Mouse (Mus musculus) adrenal gland, postnatal 25 days (tissue): ENCODE results near the gene Irs1. TPM values are rescaled to one million over a fixed set of nuclear protein-coding genes. Genes with fewer than 3 reads are reported as not detected.
A peak's percentile ranks its signal among the peaks of the same experiment; 100 is the strongest.

Source experiments
- DNase-seq: peaks from one replicate; pipeline ENCODE4 v3.0.0; 2021; ENCODE audit warnings: mixed read lengths
- total RNA-seq: library from RNA; stranded (reverse); gene quantifications from 2 replicates; pipeline ENCODE4 v1.2.3, GENCODE M21; 2021

Irs1 gene
- total RNA-seq, 1 experiment from 2014 or later, result 15.7 TPM

GRCm38 (mm10) chr1:82257457-82257856 lies 33.8 kb downstream of the Irs1 start:
- peak; percentile 13 for DNase-seq

GRCm38 (mm10) chr1:82253789-82254445 lies 37.3 kb downstream of the Irs1 start:
- DNase-seq, result no peak

GRCm38 (mm10) chr1:82247221-82247951 lies 43.8 kb downstream of the Irs1 start:
- no peak for DNase-seq

- no peak for DNase-seq
Measured at GRCm38 (mm10) chr1:82245002-82245401, 46.2 kb downstream of the Irs1 start.

- DNase-seq, result peak; percentile 14
Measured at GRCm38 (mm10) chr1:82243260-82243825, 47.9 kb downstream of the Irs1 start.

- no peak for DNase-seq
Measured at GRCm38 (mm10) chr1:82239409-82240201, 51.6 kb downstream of the Irs1 start.

GRCm38 (mm10) chr1:82238245-82238644 lies 53.0 kb downstream of the Irs1 start:
- no peak for DNase-seq

- DNase-seq, result no peak
Measured at GRCm38 (mm10) chr1:82235455-82236104, 55.6 kb downstream of the Irs1 start.

GRCm38 (mm10) chr1:82234616-82235015 lies 56.6 kb downstream of the Irs1 start:
- no peak for DNase-seq

- DNase-seq, result no peak
Measured at GRCm38 (mm10) chr1:82232812-82233211, 58.4 kb downstream of the Irs1 start, which contains the start of gene Gm9747. Gene Gm9747, plus strand, starts transcription at chr1:82233112.

GRCm38 (mm10) chr1:82228841-82229240 lies 62.4 kb downstream of the Irs1 start:
- no peak for DNase-seq

GRCm38 (mm10) chr1:82223042-82223795 lies 68.0 kb downstream of the Irs1 start:
- DNase-seq, result no peak

GRCm38 (mm10) chr1:82221462-82221861 lies 69.8 kb downstream of the Irs1 start:
- no peak for DNase-seq

GRCm38 (mm10) chr1:82220673-82221396 lies 70.4 kb downstream of the Irs1 start:
- no peak for DNase-seq

- no peak for DNase-seq
Measured at GRCm38 (mm10) chr1:82207511-82207910, 83.7 kb downstream of the Irs1 start.

- no peak for DNase-seq
Measured at GRCm38 (mm10) chr1:82200636-82201035, 90.6 kb downstream of the Irs1 start.

- no peak for DNase-seq
Measured at GRCm38 (mm10) chr1:82199918-82200317, 91.3 kb downstream of the Irs1 start.

GRCm38 (mm10) chr1:82191579-82191978 lies 99.6 kb downstream of the Irs1 start:
- DNase-seq, result no peak

- DNase-seq, result peak; percentile 80
Measured at GRCm38 (mm10) chr1:82189516-82189915, 101.7 kb downstream of the Irs1 start.

GRCm38 (mm10) chr1:82188549-82189231 lies 102.5 kb downstream of the Irs1 start:
- no peak for DNase-seq
